Mouse (Mus musculus) lung, adult 18-20 months (tissue): ENCODE results near the gene Pigh.

Experiments used
- DNase-seq, 2 experiments: peaks; one replicate each; pipeline ENCODE4 v3.0.0; 2022; ENCODE audit warnings: mixed read lengths in 2 of 2

Gene Pigh

GRCm38 (mm10) chr12:79066431-79066830 lies 23.0 kb downstream of the Pigh start:
- peak; percentile 54 to 74 for DNase-seq

GRCm38 (mm10) chr12:79064451-79064850 lies 25.0 kb downstream of the Pigh start:
- no peak for DNase-seq

DNA sequence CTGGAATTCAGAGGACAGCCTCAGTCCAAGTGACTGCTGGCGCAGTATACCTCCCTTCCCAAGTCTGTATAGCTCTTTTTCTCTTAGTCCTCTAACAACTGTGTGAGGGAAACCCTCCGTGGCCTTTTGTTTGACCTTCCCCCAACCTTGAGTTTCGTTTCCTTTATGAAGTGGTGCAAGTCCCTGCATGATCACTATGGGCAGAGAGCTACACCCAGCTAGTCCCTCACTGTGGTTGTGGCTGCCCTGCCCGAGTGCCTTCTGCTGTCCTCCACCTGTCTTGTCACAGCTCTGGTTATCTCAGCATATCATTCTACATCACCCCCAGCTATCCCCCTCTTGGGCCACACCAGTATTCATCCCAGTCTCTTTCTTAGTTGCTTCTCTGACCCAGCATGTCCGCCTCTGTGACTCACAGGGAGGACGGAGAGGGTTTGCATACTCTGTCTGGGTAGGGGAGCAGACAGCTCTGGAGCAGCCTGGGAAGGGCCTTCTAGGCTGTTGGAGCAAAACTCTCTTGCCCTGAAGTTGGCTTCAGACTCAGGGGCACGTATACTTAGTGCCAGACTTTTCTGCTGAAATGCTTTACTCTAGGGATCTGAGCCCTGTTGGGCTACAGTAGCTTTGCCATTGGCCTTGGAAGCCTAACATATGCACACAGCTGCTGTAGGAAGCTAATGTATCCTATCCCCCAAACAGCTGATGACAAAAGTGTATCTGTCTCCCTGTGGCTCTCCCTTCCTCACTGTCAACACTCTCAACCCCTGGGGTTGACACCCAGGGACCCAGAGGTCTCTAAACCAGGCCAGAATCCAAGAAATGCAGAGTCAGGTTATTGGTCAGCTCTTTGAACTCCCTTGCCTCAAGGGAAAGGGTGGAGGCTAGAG lies 28.4 kb downstream of the Pigh start:
- DNase-seq = no peak

- DNase-seq = peak; percentile 26 to 52
These were observed 29.3 kb downstream of the Pigh start for GRCm38 (mm10) chr12:79060134-79060533.

DNA sequence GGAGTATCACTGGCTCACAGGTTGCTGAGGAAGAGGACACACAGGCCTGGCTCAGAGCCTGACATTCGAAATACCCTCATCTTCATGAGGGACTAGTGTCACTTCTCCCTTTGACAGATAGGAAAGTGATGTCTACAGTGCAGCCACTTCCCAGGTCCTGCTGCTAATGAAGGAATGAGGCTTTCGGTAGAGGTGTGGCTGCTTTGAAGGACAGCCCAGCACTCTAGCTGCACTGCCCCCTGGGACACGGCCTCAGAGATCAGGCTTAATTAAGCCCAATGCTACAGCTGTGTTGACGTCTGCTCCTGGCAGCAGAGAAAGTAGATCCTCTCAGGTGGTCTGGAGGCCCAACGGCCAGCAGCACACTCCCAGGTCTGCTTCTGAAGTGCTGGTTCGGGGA lies 29.9 kb downstream of the Pigh start:
- peak in 1 of 2 experiments; percentile 20 for DNase-seq

DNA sequence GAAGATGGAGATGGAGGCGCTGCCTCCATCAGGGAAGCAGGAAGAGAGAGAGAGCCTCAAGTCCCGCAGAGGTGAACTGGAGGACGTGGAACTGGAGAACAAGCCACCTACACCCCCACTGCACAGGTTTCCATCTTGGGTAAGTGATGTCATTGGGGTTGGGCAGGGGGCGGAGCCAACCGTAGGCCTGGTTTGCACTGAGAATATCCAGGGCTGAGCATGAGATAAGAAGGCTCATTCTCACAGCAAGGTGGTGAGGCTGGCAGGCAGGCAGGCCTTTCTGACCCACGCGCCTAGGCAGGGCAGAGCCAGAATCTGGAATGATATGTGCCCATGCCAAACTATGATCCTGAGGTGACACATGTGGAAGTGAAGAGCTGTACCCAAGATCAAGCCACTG lies 34.2 kb downstream of the Pigh start:
- DNase-seq = peak; percentile 25 to 45

GRCm38 (mm10) chr12:79052073-79052472 lies 37.4 kb downstream of the Pigh start:
- no peak for DNase-seq

DNA sequence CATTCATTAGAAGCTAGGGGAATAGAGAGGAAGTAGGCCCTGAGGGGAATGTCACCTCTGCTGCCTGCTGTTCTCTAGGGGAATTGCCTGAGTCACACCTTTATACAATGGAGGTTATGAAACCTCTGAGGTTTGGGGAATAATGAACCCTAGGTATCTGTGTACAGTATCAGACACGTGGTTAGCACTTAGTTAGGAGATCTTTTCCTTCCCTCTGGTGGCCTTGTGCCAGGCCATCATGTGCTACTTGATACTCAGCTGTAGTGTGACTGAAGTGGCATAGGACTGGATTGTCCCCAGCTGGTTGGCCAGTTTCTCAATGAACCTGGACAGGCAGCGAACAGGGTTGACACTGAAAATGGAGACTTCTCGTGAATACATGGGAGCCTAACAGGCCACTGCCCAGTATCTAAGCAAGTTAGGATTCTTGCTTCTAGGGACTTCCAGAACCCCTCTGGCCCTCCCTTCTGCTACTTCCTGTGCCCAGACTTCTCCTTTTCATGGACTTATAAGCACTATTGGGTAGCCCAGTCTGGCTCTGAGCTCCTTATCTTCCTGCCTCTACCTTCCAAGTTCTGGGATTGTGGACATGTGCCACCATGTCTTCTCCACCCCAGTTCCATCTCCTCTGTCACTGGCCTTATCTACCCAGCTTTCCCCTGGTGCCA lies 38.8 kb downstream of the Pigh start:
- peak; percentile 92 to 94 for DNase-seq

GRCm38 (mm10) chr12:79049807-79050206 lies 39.6 kb downstream of the Pigh start:
- DNase-seq = no peak

DNA sequence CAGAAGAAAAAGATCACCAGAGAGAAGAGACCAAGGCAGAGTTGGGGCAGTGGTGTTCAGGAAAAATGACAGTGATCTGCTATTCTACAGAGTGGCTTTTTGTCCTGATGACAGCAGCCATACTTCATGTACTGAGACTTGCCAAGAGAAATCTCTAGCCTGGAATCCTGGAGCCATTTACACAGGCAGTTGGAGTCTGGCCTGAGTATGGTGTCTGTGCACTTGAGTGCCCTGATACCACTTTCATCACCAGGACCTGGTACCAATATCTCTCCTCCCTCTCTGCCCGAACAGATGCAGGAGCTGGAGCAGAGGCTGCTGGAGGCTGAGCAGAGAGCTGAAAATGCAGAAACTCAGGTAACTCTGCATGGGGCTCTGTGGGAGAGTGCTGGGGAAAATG lies 40.6 kb downstream of the Pigh start:
- DNase-seq = no peak

GRCm38 (mm10) chr12:79047203-79047602 lies 42.2 kb downstream of the Pigh start:
- peak; percentile 26 to 62 for DNase-seq

DNA sequence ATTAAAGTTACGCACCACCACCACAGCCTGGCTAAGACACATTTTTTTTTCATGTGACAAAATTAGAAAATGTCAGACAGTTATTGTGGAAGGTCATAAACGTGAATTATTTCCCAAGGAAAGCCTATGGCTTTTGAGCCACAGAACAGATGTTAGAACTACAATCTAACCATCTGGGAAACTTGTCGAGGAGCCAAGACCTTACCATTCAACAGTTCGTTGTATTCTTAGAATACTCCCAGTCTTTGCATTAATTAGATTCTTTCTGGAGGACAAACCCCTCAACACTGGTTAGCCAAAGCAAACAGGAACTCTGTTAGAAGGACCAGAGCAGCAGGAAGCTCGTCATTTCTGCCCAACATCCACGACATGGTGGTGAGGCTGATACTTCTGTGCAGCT lies 43.3 kb downstream of the Pigh start:
- DNase-seq = no peak

DNA sequence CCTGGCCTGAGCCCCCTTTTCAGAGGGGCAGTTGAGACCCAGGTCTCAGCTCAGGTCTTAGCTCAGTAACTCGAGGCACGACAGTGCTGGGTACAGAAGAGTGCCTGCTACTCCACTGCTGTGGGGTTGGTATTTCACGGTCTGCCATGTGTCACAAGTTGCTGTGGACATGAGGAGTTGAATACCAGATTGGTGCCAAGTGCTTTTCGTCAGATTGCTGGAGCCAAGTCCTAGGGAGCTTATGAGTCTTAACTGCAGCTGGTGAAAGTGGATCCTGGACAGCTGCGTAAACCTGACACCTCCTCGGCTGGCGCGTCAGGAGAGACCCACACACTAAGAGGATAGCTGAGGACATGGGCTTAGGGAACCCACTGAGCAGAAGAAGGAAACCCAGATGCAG lies 44.8 kb downstream of the Pigh start:
- peak; percentile 57 to 76 for DNase-seq

DNA sequence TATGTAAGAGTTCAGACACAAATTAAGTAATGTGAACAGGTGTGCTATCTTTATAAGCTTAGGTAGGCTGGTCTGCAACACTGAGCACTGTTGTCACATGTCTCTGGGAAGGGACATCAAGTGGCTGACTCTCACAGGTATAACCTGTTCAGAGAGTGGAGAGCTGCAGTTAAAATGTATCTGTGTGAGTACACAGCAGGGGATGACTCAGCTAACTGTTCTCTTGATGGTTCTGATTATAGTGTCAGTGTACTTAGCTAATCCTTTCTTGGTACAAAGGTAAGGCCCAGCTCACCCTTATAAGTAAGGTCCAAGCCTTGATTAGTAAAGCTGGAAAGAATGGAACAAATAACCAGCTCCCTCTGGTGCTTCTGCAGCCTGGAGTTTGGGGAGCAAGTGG lies 48.0 kb downstream of the Pigh start:
- DNase-seq = peak in 1 of 2 experiments; percentile 57

DNA sequence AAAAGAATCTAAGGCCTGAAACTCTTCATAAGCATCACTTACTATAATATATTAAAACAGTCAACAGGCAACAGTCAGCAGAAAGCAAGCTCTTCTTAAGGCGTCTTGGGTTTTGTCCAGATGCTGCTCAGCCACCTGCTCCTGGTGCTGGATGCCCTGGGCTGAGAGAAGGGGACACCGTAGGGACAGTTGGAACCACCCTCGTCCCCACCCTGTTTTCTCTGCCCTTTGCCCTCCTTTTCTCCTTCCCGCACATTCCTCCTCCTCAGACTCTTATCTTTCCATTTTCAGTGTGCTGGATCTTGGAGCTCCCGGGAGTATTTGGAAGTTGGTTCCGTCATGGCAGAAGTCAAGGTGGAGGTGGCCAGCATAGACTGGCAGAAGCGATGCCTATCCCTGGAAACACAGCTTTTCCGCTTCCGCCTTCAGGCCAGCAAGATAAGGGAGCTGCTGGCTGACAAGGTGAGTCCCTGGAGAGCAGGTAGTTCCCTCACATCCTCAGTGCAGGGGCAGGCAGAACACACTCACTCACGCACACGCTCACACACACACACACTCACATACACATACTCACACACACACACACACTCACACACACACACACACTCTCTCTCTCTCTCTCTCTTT lies 49.1 kb downstream of the Pigh start:
- DNase-seq = no peak

DNA sequence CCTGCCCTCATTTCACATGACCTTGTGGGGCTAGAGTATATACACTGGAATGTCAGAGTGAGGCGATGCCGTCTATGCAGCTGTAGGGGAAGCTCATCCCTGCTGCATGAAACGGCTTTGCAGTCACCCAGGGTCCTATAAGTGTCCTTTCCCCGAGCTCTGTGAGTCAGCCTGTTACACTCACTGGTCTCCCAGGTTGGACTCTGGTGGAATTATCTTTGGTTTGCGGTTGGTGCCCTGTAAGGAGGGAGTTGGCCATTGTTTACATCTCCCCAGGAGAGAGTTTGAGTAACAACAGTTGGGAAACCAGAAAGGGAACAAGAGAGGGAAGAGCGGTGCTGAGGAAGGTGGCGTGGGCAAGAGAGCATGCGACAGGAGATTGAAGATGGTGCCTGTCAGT lies 49.7 kb downstream of the Pigh start:
- peak in 1 of 2 experiments; percentile 48 for DNase-seq

DNA sequence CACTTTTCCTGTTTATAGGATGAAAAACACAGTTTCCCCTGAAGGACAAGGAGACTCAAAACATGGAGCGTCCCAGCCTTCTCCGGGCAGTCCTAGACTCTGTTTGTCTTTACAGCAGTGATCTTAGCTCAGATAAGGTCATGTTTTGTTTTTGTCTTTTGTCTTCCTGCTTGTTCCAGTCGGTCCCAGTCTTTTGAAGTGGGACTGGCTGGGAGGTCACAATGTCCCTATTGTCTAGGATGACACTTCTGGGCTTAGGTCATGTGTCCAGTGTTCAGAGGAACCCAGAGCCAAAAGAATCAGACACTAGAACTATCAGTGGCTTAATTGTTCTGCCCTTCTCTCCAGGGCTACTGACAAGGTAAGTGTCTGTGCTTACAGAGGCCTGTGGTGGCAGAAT lies 54.1 kb downstream of the Pigh start:
- DNase-seq = peak in 1 of 2 experiments; percentile 52

DNA sequence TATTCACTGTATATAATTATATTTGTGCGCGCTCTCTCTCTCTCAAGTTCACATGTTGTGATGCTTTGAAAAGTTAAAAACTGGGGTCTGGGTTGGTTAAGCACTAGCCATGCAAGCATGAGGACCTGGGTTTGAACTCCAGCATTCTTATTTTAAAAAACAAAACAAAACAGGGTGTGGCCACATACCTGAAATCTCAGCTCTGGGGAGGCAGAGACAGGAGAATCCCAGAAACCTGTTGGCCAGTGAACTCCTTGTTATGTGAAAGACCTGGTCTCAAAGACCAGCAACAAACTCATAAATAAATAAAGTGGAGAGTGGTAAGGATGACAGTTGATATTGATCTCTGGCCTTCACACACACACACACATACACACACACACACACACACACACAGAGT lies 55.1 kb downstream of the Pigh start:
- DNase-seq = no peak
